Mouse (Mus musculus): Measurements from ENCODE around the gene Sec22b. TPM values are rescaled to one million over a fixed set of nuclear protein-coding genes. Genes with fewer than 3 reads are reported as not detected.

The Sec22b gene
- polyA plus RNA-seq (2016; fragmentation: Nextera tagmentation; extraction: Ambion mirVana): 121 and 139 TPM in 2 replicates

DNA sequence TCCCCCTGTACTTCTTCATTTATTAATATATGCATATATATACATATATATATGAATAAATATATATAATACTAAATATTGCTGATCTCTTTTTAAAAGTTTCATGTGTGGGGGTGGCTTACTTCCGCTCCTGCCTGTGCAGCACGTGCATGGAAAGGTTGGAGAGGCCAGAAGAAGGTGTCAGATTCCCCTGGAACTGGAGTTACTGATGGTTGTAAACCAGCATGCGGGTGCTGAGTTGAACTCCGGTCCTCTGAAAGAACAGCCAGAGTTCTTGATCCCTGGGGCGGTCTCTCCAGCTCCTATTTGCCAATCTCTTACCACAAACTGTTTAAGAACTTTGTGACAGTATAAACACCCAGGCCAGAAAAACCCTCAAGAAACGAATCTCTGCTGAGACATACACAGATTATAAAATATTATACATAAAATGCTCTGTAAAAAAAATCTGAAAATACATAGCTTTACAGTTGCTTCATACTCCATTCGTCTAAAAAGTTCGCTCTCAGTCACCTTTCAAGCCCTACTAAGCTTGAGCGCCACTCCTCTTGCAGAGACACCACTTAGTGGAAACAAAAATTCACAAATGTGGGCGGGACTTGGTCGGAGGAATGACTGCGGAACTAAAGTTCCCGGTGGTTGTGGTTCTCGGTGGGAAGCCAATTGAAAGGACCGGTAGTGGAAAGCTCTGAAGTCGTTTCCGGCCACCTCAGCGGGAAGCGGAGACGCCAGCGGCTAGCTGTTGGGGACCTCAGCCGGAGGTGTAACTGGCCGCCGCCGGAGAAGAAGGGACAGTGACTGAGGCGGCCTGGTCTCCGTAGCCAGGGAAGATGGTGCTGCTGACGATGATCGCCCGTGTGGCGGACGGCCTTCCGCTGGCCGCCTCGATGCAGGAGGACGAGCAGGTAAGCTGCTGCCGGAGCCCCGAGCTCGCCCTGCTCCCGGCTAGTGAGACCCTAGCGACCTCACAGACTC lies at the start of gene Sec22b:
TSS of gene Sec22b (plus strand) at position 675 of the 975 bp plus-strand sequence.
- no peaks in the 10 kb centered on the region for H3K27me3 ChIP-seq (ENCODE audit: low read depth, poor library complexity, severe bottlenecking)
- H3K4me3 ChIP-seq: peak within 1 kb of the TSS; percentile 94
- peak; percentile 89 for DNase-seq (ENCODE audit: low spot score)
- peak within 1 kb of the TSS; percentile 88 for H3K27ac ChIP-seq
- H3K4me1 ChIP-seq: peaks cover 16% of the 10 kb centered on the region
- WGBS: 3% methylated on average over 41 of the region's 41 CpGs
- H3K36me3 ChIP-seq: no peaks in the 10 kb centered on the region
- no peaks in the 10 kb centered on the region for H3K9me3 ChIP-seq (replicated peaks)

DNA sequence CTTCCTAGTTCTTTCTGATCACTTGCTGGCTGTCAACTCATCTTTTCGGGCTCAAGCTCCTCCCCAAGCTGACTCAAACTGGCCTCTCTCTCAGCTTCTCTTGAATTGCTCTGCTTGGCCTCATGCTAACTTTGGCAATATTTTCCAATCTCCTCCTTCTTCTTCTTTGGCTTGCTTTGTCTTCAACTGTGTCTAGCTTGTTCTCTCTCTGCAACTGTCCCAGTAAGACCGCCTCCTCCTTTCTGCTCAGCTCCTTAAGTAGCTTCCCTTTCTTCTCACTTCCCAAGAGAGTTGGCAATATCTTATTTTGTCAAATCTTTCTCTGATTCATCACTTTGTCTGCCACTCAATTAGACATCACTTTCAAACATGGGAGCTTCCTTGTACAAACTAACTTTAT lies 49.2 kb upstream of the Sec22b start:
- no peak overlapping the region for H3K27ac ChIP-seq
- no peaks in the 10 kb centered on the region for H3K36me3 ChIP-seq
- no peaks in the 10 kb centered on the region for H3K27me3 ChIP-seq (ENCODE audit: low read depth, poor library complexity, severe bottlenecking)
- WGBS: 96% methylated on average over 2 of the region's 2 CpGs
- H3K4me1 ChIP-seq: no peaks in the 10 kb centered on the region
- DNase-seq (ENCODE audit: low spot score): no peak
- H3K9me3 ChIP-seq (replicated peaks): no peaks in the 10 kb centered on the region
- no peak overlapping the region for H3K4me3 ChIP-seq

DNA sequence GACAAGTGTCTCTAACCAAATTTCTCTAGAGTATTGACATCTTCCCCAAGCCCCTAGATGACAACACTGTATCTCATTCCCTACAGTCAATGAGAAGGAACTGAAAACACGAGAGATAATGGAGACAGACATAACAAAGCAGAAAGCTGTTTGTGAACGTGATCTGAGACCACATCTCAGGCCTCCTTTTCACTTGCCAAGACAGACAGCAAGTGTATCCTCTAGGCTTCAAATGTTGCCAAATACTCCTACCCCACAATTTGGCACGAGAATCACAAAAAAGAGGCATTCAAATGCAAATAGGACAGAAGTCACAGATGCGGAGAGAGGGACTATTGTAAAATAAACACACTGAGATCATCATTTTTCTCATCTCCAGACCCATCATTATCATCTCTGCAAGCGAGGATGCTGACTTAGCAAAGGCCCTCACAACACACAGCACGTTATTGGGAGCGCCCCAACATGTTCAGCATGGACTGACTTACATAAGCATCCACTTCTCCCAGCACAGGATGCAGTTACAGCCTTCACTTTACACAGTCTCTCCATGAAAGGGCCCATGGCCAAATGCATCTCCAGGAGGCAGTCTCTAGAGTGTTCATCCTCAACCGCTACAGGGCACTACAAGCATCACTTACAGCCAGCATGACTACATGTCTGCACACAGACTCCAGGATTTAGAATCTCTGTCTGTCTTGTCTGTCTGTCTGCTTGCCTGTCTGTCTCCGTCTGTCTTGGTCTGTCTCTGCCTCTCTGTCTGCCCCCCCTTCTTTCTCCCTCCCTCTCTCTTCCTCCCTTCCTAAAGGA lies 46.2 kb upstream of the Sec22b start:
- Histone ChIP-seq H3K27ac (no peak overlapping the region), H3K4me1 (no peaks in the 10 kb centered on the region), H3K4me3 (no peak overlapping the region), H3K27me3 (ENCODE audit: low read depth, poor library complexity, severe bottlenecking) (no peaks in the 10 kb centered on the region), H3K9me3 (replicated peaks) (no peaks in the 10 kb centered on the region), H3K36me3 (no peaks in the 10 kb centered on the region)
- WGBS: 81% methylated on average over 9 of the region's 9 CpGs
- no peak for DNase-seq (ENCODE audit: low spot score)

DNA sequence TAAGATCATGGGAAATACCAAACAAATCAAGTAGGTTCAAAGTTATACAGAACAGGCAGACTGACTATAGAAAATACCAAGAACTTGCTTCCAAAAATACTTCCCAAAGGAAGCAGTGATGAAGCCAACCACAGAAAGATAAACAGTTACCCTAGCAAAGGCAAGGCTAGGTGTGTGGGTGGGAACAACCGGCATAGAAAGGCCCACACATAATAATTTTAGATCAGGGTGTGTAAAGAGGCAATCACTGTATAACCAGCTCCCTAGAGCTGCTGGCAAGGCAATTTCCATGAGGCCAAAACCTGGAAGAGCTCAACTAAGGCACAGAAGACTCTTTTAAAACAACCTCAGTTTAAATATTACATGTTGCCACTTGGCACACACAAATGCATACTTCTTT lies 41.6 kb upstream of the Sec22b start:
- WGBS: 94% methylated on average over 1 of the region's 1 CpGs
- Histone ChIP-seq H3K9me3 (replicated peaks) (no peaks in the 10 kb centered on the region), H3K4me1 (no peaks in the 10 kb centered on the region), H3K27me3 (ENCODE audit: low read depth, poor library complexity, severe bottlenecking) (no peaks in the 10 kb centered on the region), H3K4me3 (no peak overlapping the region), H3K27ac (no peak overlapping the region), H3K36me3 (no peaks in the 10 kb centered on the region)
- no peak for DNase-seq (ENCODE audit: low spot score)

DNA sequence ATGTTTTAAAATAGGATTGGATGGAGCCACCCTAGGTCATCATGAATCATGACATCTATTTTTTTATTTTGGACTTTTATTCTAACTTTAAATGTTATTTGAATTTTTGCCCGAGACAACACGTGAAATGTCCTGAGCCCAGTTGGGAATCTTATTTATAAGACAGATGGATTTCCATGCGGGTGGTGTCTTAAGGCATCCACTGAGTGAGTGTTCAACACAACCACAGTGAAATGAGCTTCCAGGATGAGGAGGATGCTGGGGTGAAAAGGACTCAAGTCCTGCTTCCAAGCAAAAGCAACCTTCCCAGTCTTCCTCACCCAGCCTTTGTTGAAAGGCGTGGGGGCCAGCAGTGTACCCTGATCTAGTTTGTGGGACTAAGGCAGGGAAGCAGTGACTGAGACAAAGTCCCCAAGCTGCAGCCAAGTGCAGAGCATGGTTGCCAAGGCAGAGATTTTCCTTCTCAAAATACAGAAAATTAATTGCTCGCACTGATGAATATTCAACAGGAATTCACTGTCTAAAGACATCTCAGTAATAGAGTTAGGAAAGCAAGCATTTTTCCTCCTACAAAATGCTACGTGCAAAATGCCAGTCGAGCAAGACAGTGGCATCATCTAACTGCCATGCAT lies 40.1 kb upstream of the Sec22b start:
- no peak overlapping the region for H3K4me3 ChIP-seq
- H3K27ac ChIP-seq: no peak overlapping the region
- no peaks in the 10 kb centered on the region for H3K36me3 ChIP-seq
- no peaks in the 10 kb centered on the region for H3K4me1 ChIP-seq
- H3K9me3 ChIP-seq (replicated peaks): no peaks in the 10 kb centered on the region
- H3K27me3 ChIP-seq (ENCODE audit: low read depth, poor library complexity, severe bottlenecking): peaks cover 13% of the 10 kb centered on the region
- 93% methylated on average over 7 of the region's 7 CpGs for WGBS
- no peak for DNase-seq (ENCODE audit: low spot score)

DNA sequence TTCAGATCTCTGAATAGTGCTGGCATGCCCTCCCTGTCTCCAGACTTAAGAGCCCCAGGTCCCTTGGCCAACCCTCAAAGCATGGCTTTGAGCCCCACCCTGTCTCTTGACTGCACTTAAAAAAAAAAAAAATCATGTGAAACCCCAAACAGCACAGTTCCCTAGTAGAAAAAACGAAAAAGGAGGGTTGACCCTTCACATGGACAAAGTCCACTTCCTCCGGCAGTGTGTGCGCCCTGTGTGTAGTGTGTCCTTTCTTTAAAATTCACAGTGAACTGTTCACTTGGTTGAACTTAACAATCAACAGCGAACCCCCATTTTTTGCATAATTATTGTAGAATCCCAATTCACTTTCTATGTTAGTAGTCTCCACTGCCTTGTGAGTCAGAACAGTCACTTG lies 34.3 kb upstream of the Sec22b start:
- peaks cover 14% of the 10 kb centered on the region for H3K4me1 ChIP-seq
- H3K27me3 ChIP-seq (ENCODE audit: low read depth, poor library complexity, severe bottlenecking): peaks cover 55% of the 10 kb centered on the region
- no peak overlapping the region for H3K27ac ChIP-seq
- no peaks in the 10 kb centered on the region for H3K36me3 ChIP-seq
- H3K4me3 ChIP-seq: no peak overlapping the region
- H3K9me3 ChIP-seq (replicated peaks): no peaks in the 10 kb centered on the region
- WGBS: 75% methylated on average over 4 of the region's 4 CpGs
- DNase-seq (ENCODE audit: low spot score): no peak

DNA sequence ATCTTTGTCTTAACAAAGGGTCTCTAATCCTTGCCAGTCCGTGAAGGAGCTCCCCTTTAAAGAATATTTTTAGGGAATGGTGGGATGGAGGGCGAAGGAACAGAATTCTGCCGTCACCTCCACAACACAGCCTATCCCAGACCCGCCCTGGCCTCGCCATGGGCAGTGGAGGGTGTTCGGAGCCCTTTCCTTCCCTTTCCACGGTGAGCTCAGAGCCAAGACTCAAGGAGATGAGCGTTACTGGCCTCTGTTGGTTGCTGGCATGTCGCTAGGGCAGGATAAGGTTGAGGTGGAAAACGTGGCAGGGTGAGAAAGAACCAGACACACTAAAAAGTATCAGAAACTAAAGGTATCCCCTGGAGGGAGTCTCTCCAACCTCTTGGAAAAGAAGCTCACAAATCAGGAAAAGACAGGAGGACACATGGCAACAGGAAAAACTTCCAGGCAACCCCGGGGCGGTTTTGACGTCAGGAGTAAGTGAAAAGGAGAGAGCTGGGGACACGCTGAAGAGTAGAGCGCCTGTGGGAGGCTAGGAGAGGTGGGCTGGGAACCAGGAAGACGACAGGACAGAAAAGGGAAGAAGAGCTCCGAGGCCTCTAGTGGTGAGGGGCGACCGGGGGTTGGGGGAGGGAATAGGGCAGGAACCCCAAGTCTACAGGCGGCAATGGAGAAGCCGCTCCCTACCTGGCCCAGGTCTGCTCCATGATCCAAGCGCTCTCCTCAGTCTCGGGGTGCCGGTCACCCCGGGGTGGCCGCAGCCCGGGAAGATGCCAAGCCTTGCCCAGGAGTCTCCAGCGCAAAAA lies 33.6 kb upstream of the Sec22b start:
- no peaks in the 10 kb centered on the region for H3K36me3 ChIP-seq
- peaks cover 55% of the 10 kb centered on the region for H3K27me3 ChIP-seq (ENCODE audit: low read depth, poor library complexity, severe bottlenecking)
- DNase-seq (ENCODE audit: low spot score): no peak
- no peak overlapping the region for H3K27ac ChIP-seq
- WGBS: 3% methylated on average over 28 of the region's 28 CpGs
- peaks cover 14% of the 10 kb centered on the region for H3K4me1 ChIP-seq
- peak overlapping the region; percentile 51 for H3K4me3 ChIP-seq
- no peaks in the 10 kb centered on the region for H3K9me3 ChIP-seq (replicated peaks)

DNA sequence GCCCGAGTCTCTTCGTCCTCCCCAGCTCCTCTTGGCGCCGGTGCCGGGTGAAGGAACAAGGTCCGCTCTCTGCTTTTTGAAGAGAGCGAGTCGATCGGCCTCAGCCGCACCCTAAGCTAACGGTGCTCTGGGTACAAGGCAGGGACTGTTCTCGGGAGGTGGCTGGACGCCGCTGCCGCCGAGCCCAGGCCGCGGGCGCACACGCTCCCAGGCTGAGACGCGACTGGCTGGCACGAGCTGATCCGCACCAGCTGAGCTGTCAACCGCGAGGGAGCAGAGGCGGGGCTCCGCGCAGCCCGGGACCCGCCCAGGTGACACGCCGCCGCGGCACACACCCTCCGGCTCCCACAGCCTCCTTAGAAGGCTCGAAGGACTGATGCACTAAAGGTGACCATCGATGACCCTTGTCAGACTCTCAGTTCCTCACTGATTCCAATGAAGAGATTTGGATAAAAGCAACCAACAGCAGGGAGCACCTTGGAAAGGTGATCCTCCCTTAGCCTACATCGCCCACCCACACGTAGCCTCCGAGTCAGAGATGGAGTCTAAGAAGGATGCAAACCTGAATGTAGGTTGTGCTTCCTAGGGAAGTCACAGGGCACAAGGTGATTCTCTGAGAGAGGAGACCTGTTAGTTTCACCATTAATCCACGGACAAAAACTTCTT lies 32.8 kb upstream of the Sec22b start:
- Histone ChIP-seq H3K27ac (no peak overlapping the region), H3K36me3 (no peaks in the 10 kb centered on the region), H3K9me3 (replicated peaks) (no peaks in the 10 kb centered on the region), H3K27me3 (ENCODE audit: low read depth, poor library complexity, severe bottlenecking) (peaks cover 55% of the 10 kb centered on the region), H3K4me1 (peaks cover 14% of the 10 kb centered on the region), H3K4me3 (peak overlapping the region; percentile 51)
- WGBS: 4% methylated on average over 42 of the region's 42 CpGs
- peak; percentile 75 for DNase-seq (ENCODE audit: low spot score)

DNA sequence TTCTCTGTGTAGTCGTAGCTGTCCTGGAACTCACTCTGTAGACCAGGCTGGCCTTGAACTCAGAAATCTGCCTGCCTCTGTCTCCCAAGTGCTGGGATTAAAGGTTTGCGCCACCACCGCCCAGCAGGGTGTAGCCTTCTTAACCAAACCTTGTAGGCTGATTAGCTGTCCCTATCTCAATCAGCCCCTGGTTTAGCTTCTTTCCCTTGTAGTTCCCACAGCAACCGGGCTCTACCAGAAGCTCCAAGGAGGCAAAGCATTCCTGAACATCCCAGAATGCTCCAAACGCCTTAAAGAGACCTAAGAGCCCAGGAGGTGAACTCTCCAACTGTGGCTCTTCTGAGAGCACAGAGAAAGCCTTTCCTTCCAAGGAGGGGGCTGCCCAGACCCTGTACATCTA lies 32.3 kb upstream of the Sec22b start:
- H3K9me3 ChIP-seq (replicated peaks): no peaks in the 10 kb centered on the region
- no peak overlapping the region for H3K4me3 ChIP-seq
- peaks cover 14% of the 10 kb centered on the region for H3K4me1 ChIP-seq
- no peaks in the 10 kb centered on the region for H3K36me3 ChIP-seq
- H3K27ac ChIP-seq: no peak overlapping the region
- WGBS: 52% methylated on average over 5 of the region's 5 CpGs
- peaks cover 55% of the 10 kb centered on the region for H3K27me3 ChIP-seq (ENCODE audit: low read depth, poor library complexity, severe bottlenecking)
- no peak for DNase-seq (ENCODE audit: low spot score)

DNA sequence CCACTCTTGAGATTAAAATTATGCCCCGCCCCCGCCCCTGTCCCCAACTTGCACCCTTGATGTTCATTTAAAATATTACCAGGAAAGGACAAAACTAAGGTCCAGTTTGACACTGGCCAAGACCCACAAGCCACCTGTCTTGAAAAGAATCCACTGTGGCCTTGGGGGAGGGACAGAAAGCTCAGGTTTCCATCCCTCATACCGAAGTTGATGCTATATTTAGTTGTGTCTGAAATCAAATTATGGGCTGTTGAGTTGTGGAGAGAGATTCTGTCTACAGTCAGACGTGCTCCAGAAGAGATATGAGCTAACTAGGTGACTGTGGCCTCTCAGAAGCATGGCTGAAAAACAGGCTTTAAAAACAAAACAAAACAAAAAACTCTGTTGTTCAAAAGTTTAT lies 31.3 kb upstream of the Sec22b start:
- DNase-seq (ENCODE audit: low spot score): no peak
- H3K4me3 ChIP-seq: no peak overlapping the region
- no peaks in the 10 kb centered on the region for H3K9me3 ChIP-seq (replicated peaks)
- 80% methylated on average over 4 of the region's 4 CpGs for WGBS
- H3K36me3 ChIP-seq: no peaks in the 10 kb centered on the region
- H3K27me3 ChIP-seq (ENCODE audit: low read depth, poor library complexity, severe bottlenecking): peaks cover 54% of the 10 kb centered on the region
- no peak overlapping the region for H3K27ac ChIP-seq
- H3K4me1 ChIP-seq: peaks cover 18% of the 10 kb centered on the region

DNA sequence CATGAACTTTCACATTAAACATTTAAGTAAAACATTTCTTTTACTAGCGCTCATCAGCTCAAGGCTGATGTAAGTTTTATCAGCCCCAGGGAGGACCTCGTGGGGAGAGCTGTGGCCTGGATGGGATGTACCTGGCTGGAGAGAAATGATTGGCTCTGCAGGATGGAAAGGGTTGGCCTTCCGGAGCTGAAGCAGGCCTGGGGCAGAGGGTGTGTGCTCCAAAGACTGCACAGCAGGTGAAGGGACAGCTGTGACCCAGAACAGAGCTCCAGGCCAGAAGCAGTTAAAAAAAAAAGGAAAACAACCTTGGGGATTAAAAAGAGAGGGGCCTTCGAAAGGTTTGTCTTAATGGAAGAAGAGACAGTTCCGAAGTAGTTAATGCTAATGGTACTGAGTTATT lies 26.2 kb upstream of the Sec22b start:
- H3K36me3 ChIP-seq: no peaks in the 10 kb centered on the region
- H3K9me3 ChIP-seq (replicated peaks): no peaks in the 10 kb centered on the region
- peaks cover 4% of the 10 kb centered on the region for H3K27me3 ChIP-seq (ENCODE audit: low read depth, poor library complexity, severe bottlenecking)
- no peak for DNase-seq (ENCODE audit: low spot score)
- no peak overlapping the region for H3K4me3 ChIP-seq
- H3K4me1 ChIP-seq: peaks cover 32% of the 10 kb centered on the region
- 24% methylated on average over 5 of the region's 5 CpGs for WGBS
- H3K27ac ChIP-seq: no peak overlapping the region

DNA sequence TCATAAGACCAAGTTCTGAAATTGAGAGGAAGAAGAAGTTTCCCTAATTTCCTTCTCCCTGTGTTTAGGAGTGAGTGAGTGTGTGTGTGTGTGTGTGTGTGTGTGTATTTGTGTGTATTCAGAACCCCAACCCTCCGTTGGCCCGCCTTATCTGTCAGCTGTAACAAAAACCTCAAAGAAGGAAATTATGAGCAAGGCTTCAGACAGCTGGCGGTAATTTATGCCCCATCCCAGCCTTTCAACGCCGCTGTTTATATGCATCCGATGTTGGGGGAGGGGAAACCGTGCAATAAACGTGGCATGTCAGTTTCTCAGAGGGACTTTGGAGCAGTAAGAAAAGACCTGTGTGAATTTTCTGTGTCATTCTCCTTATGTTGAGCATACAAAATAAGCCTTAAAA lies 24.7 kb upstream of the Sec22b start:
- Histone ChIP-seq H3K27ac (no peak overlapping the region), H3K9me3 (replicated peaks) (no peaks in the 10 kb centered on the region), H3K36me3 (no peaks in the 10 kb centered on the region), H3K4me3 (no peak overlapping the region), H3K4me1 (peaks cover 32% of the 10 kb centered on the region), H3K27me3 (ENCODE audit: low read depth, poor library complexity, severe bottlenecking) (no peaks in the 10 kb centered on the region)
- no peak for DNase-seq (ENCODE audit: low spot score)
- WGBS: 31% methylated on average over 8 of the region's 8 CpGs

Measured in limb, embryonic 10.5 days (tissue).